Mouse (Mus musculus) left cerebral cortex, adult 2 months (tissue): ENCODE measurements at regions not wholly inside any gene's neighbourhood (a gene's known extent, or its start where the extent isn't known, plus 50 kb on each side); places are given as distances from the start of the nearest gene placed in this dataset.

ENCODE experiments used
- DNase-seq, 2 experiments: peaks; one replicate each; pipeline ENCODE4 v3.0.0; 2021 to 2022; ENCODE audit warnings: low spot score in 2 of 2, mixed read lengths in 1 of 2; ENCODE audit errors: extremely low spot score in 1 of 2
- H3K27ac ChIP-seq: fragments of 200-600 bp; 2 replicates; pipeline ENCODE4 v1.8.1; 2022
- H3K4me3 ChIP-seq: fragments of 200-600 bp; 2 replicates; pipeline ENCODE4 v1.8.1; 2022
- CTCF ChIP-seq: fragments of 200-600 bp; IDR thresholded peaks from 2 replicates; pipeline ENCODE4 v1.8.1; 2022; ENCODE audit warnings: antibody characterized with exemption, mild to moderate bottlenecking, moderate library complexity
- intact Hi-C: fragments of 180-260 bp; cut with DNase I; formaldehyde crosslinking; loops from one replicate; pipeline ENCODE4 v1.15.1; 2025

DNA sequence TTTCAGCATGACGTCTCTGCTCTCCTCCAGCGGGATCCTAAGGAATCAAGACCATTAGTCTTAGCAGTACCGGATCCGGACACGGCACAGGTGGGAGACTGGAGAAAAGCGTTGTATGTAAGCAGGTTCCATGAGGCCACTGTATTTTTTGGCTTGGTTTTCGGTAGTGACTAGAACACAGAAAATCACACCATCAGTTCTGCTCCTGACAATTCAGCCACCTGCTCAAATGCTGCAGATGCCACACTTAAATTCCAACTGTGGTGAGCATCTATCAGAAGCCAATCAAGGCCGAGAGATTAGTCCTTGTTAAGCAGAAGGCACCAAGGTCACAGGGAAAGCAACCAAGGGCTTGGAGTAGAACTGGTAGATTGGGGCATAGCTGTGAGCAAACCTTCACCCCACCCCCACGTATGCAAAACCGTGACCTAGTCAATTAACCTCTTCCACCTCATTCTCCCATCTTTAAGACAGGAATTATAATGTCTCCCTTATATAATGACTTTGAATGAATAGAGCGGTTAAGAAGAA lies 452.2 kb downstream of the Bnc2 start:
- Histone ChIP-seq H3K27ac (no peak overlapping the region), H3K4me3 (no peak overlapping the region)
- no peak for TF ChIP-seq CTCF
- intact Hi-C loops = no loop called here
- DNase-seq = no peak

DNA sequence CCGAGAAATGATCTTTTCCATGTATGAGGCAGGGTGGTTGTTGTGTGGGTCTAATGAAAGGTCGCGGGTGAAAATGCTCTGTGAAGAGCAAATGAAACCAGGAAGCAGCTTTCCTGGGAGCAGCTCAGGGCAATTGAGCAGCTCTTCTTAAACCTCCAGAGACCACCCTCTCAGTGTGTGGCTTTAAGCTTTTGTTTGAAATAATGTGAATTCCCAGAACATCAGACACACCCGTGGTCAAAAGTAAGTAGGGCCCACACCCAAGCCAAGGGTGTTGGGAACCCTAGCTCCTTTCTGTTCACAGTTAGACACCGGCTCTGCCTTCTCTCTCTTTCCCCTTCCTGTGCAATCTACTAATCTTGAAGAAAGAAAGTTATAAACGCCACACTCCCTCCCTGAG lies 450.5 kb downstream of the Bnc2 start:
- TF ChIP-seq CTCF = no peak
- intact Hi-C loops = no loop called here

More for the DNA sequence above, 450.5 kb downstream of the Bnc2 start:
- H3K27ac ChIP-seq = no peak overlapping the region
- no peak overlapping the region for H3K4me3 ChIP-seq
- DNase-seq = no peak
